Mouse (Mus musculus) midbrain, embryonic 16.5 days (tissue): ENCODE measurements around the gene Lpar1. TPM values are rescaled to one million over a fixed set of nuclear protein-coding genes. Genes with fewer than 3 reads are reported as not detected.

Source experiments
- ATAC-seq: fragments of 200-750 bp; cut with Nextera tagmentation; 2 replicates; pipeline ENCODE4 v1.8.0; 2017; ENCODE audit warnings: moderate TSS enrichment
- H3K27ac ChIP-seq: fragments of 300-500 bp; sonication (generic); 2 replicates; pipeline ENCODE4 v1.5.1; 2014; ENCODE audit warnings: mild to moderate bottlenecking, low read length, mixed read lengths
- H3K27me3 ChIP-seq: fragments of 300-500 bp; sonication (generic); 2 replicates; pipeline ENCODE4 v1.6.1; 2014; ENCODE audit warnings: low read depth, low read length, mixed read lengths; ENCODE audit not compliant: control insufficient read depth, insufficient read depth
- H3K36me3 ChIP-seq: fragments of 300-500 bp; sonication (generic); 2 replicates; pipeline ENCODE4 v1.6.1; 2014; ENCODE audit warnings: mild to moderate bottlenecking, low read length, moderate library complexity, mixed read lengths; ENCODE audit not compliant: control insufficient read depth, insufficient read depth
- H3K4me1 ChIP-seq: fragments of 300-500 bp; sonication (generic); 2 replicates; pipeline ENCODE4 v1.6.1; 2014; ENCODE audit warnings: mild to moderate bottlenecking, low read length, mixed read lengths; ENCODE audit not compliant: control insufficient read depth, insufficient read depth
- H3K4me2 ChIP-seq: fragments of 300-500 bp; sonication (generic); 2 replicates; pipeline ENCODE4 v1.6.1; 2014; ENCODE audit warnings: mild to moderate bottlenecking, low read length, mixed read lengths
- H3K4me3 ChIP-seq: fragments of 300-500 bp; sonication (generic); 2 replicates; pipeline ENCODE4 v1.5.1; 2014; ENCODE audit warnings: low read depth, mild to moderate bottlenecking, low read length, moderate library complexity, mixed read lengths
- H3K9ac ChIP-seq: fragments of 300-500 bp; sonication (generic); 2 replicates; pipeline ENCODE4 v1.6.1; 2014; ENCODE audit warnings: low read depth, low read length, mixed read lengths
- H3K9me3 ChIP-seq: fragments of 300-500 bp; sonication (generic); replicated peaks from 2 replicates; pipeline ENCODE4 v1.6.1; 2014; ENCODE audit warnings: mild to moderate bottlenecking, low read length, mixed read lengths; ENCODE audit not compliant: control insufficient read depth, poor library complexity, severe bottlenecking
- WGBS: fragments of 180-500 bp; shearing (Covaris S2); extraction: QIAGEN DNeasy Blood & Tissue Kit; methylation state at CpG from one replicate; pipeline ENCODE4 v1.1.7; 2014; 5-methylcytosine and 5-hydroxymethylcytosine counted together
- polyA plus RNA-seq: library from polyadenylated mRNA; unstranded; fragments of >200 nt; fragmentation: Nextera tagmentation; extraction: Ambion mirVana; gene quantifications from 2 replicates; pipeline ENCODE4 v1.2.1, GENCODE M21; 2015

The Lpar1 gene
- polyA plus RNA-seq, 1 experiment from 2014 or later: 23.8 TPM

DNA sequence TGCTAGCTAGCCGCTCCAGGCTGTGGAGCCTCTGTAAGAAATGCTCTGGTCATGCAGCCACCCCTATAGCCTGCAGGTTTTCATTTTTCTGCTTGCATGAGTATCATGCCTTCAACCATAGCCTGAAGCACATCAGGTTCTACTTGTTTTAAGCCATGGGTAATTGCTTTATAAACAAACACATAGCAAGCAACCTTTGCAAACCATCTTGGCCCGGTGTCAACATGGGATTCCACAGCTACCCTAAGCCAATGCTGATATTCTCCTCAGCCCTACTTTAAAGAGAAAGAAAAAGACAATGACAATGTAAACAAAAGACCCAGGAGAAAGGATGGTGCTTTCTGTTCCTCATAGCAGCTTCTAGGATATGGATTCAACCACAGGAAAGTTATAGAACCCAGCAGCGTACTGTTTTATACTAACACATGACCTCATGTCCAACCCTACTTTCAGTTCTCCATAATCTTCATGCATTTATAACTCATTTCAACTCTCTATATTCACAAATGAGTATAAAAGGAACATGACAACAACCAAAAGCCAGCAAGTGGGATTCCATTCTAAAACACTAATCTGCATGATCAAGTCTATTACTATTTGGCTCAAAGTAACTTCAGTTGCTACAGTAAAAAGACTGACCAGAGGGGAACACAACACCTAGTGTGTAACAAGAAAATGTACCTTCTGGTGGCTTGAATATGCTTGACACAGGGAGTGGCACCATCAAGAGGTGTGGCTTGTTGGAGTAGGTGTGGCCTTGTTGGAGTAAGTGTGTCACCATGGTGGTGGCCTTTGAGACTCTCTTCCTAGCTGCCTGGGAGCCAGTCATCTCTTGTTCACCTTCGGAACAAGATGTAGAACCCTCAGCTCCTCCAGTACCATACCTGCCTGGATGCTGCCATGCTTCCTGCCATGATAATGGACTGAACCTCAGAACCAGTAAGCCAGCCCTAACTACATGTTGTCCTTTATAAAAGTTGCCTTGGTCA, 46.9 kb downstream of the Lpar1 start:
- H3K36me3 ChIP-seq: no peaks in the 10 kb centered on the region
- no peaks in the 10 kb centered on the region for H3K4me1 ChIP-seq
- 95% methylated on average over 4 of the region's 4 CpGs for WGBS
- no peak for ATAC-seq
- no peak overlapping the region for H3K9ac ChIP-seq
- no peak overlapping the region for H3K4me3 ChIP-seq
- no peak overlapping the region for H3K4me2 ChIP-seq
- no peak overlapping the region for H3K27ac ChIP-seq
- no peaks in the 10 kb centered on the region for H3K27me3 ChIP-seq
- no peaks in the 10 kb centered on the region for H3K9me3 ChIP-seq

DNA sequence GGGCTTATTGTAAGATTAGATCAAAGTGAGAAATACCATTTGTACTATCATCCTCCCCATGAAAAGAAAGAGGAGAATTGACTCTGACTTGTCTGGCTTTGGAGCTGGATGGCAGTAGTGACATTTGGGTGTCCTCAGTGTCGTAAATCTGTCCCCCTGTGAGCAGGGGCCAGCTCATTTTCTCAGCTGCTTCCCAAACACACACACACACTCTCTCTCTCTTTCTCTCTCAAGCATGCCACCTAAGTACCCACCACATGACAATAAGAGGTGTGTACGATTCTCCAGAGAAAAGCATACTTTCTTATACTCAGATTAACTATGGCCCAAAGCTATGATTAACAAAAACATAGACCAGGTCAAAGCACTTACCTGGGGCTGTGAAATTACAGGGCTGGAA, 49.4 kb downstream of the Lpar1 start:
- H3K27me3 ChIP-seq: no peaks in the 10 kb centered on the region
- no peak overlapping the region for H3K4me3 ChIP-seq
- ATAC-seq: no peak
- no peaks in the 10 kb centered on the region for H3K4me1 ChIP-seq
- H3K4me2 ChIP-seq: no peak overlapping the region
- H3K27ac ChIP-seq: no peak overlapping the region
- H3K9me3 ChIP-seq: no peaks in the 10 kb centered on the region
- 78% methylated on average over 2 of the region's 2 CpGs for WGBS
- no peak overlapping the region for H3K9ac ChIP-seq
- H3K36me3 ChIP-seq: no peaks in the 10 kb centered on the region

DNA sequence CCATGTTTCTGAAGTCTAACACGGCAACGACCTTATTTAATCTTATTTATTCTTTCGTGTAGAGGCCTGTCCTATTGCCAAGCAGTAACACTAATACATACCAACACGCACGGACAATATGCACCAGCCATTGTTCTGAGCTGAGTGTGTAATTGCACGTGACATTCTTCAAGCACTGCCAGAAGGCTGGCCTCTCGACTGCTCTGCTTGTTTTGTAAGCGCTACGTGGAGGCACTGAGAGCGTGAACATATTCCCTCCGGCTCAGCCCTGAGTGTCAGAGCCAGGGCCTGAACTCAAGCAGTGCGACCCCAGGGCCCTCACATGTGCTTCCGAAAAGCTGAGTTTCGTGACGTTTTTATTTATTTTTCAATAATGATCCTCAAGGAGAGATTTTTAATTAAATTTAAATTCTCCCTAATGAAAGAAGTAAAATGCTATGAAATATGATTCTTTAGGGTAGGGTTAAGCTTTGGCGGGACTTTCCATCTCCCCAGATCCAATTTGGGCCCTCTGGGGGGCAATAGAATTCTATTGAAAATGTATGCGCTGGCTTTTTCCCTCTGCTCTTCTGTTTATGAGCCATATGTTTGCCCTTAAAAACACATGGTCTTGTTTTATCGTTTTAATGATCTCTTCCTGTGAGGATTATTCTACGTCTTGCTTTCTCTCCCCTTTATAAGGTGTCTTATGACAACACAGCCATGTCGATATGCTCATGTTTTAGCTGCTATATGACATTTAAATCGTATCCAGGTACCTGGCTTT, 52.5 kb downstream of the Lpar1 start:
- no peak overlapping the region for H3K27ac ChIP-seq
- WGBS: 57% methylated on average over 21 of the region's 21 CpGs
- no peak overlapping the region for H3K9ac ChIP-seq
- no peak overlapping the region for H3K4me3 ChIP-seq
- H3K4me1 ChIP-seq: no peaks in the 10 kb centered on the region
- H3K36me3 ChIP-seq: no peaks in the 10 kb centered on the region
- ATAC-seq: peak; percentile 58; the same call in 1 of the 2 replicates
- no peaks in the 10 kb centered on the region for H3K9me3 ChIP-seq
- H3K27me3 ChIP-seq: no peaks in the 10 kb centered on the region
- no peak overlapping the region for H3K4me2 ChIP-seq

DNA sequence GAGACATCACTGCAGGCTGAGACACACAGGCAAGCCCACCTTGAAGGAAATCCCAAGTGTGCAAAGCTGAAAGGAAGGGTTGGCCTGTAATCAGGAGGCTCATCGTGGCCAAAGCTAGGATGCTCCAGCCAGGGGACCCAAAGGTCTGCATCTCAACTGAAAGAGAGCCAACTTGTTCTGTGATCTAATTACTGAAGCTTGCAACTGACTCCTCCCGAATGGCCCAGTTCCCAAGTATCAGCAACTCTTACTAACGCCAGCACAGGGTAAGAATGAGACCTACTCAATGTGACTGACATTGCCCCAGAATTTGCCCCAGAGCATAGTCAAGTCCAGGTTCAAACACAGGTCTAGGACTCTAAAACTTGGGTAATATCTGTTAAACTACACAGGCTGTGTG, 53.9 kb downstream of the Lpar1 start:
- Histone ChIP-seq H3K27me3 (no peaks in the 10 kb centered on the region), H3K36me3 (no peaks in the 10 kb centered on the region), H3K4me3 (no peak overlapping the region), H3K4me2 (no peak overlapping the region), H3K9me3 (no peaks in the 10 kb centered on the region), H3K4me1 (no peaks in the 10 kb centered on the region), H3K9ac (no peak overlapping the region), H3K27ac (no peak overlapping the region)
- WGBS: 76% methylated on average over 3 of the region's 3 CpGs
- ATAC-seq: no peak

DNA sequence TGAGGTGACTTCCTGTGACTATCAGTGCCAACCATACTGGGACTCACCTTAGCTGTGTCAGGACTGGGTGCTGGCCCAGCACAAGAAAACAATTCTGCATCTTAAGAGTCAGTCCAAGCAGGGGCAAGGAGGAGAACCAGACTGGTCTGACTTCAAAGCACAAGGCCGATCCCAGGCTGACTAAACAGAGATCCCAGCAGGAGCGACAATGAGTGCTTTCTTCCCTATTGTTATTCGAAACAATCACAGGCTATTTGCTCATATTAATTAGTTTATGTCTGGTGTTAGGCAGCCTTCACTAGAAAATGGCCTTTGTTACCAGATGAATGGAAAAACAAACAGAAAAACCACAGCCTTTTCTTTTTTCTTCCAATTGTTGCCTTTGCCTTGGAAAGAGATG, 54.5 kb downstream of the Lpar1 start:
- Histone ChIP-seq H3K4me3 (no peak overlapping the region), H3K4me2 (no peak overlapping the region), H3K9ac (no peak overlapping the region), H3K4me1 (no peaks in the 10 kb centered on the region), H3K36me3 (no peaks in the 10 kb centered on the region), H3K27ac (no peak overlapping the region), H3K9me3 (no peaks in the 10 kb centered on the region), H3K27me3 (no peaks in the 10 kb centered on the region)
- 45% methylated on average over 3 of the region's 3 CpGs for WGBS
- no peak for ATAC-seq

DNA sequence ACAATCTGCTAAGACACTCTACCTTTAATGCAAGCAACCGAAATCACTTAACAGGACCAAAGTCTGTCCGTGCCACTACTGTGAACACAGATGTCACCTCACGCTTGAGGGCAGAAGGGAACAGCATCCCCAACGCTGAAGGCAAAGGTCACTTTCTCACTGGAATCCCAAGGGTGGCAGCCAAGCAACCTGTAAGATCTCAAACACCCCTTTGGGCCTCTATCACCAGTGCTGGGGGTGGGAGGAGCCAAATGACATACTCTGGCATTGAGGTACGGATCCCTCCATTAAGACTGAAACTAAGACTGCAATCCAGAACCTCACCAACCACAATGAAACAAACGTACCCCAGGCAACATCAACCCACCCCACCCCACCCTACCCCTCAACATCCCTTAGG, 55.0 kb downstream of the Lpar1 start:
- no peak for ATAC-seq
- Histone ChIP-seq H3K4me2 (no peak overlapping the region), H3K4me3 (no peak overlapping the region), H3K4me1 (no peaks in the 10 kb centered on the region), H3K36me3 (no peaks in the 10 kb centered on the region), H3K9ac (no peak overlapping the region), H3K27me3 (no peaks in the 10 kb centered on the region), H3K27ac (no peak overlapping the region), H3K9me3 (no peaks in the 10 kb centered on the region)
- 71% methylated on average over 6 of the region's 6 CpGs for WGBS

DNA sequence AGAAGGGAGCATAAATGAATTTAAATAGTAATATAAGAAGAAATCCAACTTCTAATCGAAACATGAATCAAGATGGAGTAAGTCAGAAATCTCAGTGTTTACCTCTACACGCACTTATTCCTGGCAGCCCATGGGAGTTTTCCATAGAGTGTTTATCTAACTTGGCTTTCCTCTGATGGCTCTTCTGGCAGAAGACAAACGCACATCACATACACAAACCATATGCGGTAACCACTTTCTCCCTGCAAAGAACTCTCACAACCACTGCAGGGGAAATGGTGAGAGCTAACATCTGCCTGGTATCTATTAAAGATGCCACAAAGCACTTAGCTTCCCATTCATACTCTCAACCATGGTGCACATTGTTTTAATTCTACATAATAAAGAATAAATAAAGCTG, 56.4 kb downstream of the Lpar1 start:
- H3K4me1 ChIP-seq: no peaks in the 10 kb centered on the region
- ATAC-seq: no peak
- H3K27ac ChIP-seq: no peak overlapping the region
- WGBS: 88% methylated on average over 4 of the region's 4 CpGs
- no peaks in the 10 kb centered on the region for H3K27me3 ChIP-seq
- H3K9ac ChIP-seq: no peak overlapping the region
- H3K36me3 ChIP-seq: no peaks in the 10 kb centered on the region
- H3K9me3 ChIP-seq: no peaks in the 10 kb centered on the region
- H3K4me3 ChIP-seq: no peak overlapping the region
- H3K4me2 ChIP-seq: no peak overlapping the region

DNA sequence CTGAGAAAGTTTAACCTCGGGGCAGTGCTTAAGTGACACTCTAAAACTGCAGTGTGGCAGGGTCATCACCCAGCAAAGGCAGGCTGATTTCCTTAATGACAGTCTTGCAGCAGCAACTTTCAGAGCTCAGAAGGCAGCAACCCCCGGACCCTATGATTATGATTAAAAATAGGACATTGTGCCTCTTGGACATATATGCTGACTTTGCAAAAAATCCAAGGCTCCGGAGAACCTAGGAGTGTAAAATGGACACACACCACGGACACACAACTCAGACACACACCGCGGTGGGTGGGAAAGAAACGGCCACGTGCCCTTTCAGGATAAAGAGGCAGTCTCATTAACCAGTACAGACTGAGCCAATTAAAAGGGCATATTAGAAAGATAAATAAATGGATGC, 57.0 kb downstream of the Lpar1 start:
- no peak for ATAC-seq
- 88% methylated on average over 8 of the region's 8 CpGs for WGBS
- H3K4me1 ChIP-seq: no peaks in the 10 kb centered on the region
- H3K4me3 ChIP-seq: no peak overlapping the region
- H3K9me3 ChIP-seq: no peaks in the 10 kb centered on the region
- H3K4me2 ChIP-seq: no peak overlapping the region
- no peak overlapping the region for H3K9ac ChIP-seq
- H3K27me3 ChIP-seq: no peaks in the 10 kb centered on the region
- H3K36me3 ChIP-seq: no peaks in the 10 kb centered on the region
- H3K27ac ChIP-seq: no peak overlapping the region

DNA sequence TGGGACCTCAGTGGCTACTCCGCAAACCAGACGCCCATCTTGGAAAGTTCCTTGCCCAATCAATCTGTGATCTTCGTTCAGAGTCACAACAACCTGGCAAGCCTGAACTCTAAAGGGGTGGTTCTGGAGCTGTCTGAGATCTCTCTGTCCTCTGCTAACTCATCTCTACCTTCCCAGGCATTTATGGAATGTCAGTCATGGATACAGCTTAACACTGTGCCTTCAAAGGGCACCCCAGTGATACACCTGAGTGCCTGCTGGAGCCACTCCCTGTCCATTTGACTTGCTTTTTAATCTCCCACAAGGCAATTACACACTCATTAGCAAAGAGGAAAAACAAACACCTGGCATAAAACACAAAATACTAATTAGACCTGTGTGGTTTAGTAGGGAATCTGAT, 62.0 kb downstream of the Lpar1 start:
- Histone ChIP-seq H3K4me2 (no peak overlapping the region), H3K4me3 (no peak overlapping the region), H3K9me3 (no peaks in the 10 kb centered on the region), H3K9ac (no peak overlapping the region), H3K36me3 (no peaks in the 10 kb centered on the region), H3K4me1 (no peaks in the 10 kb centered on the region), H3K27ac (no peak overlapping the region), H3K27me3 (no peaks in the 10 kb centered on the region)
- no peak for ATAC-seq
- 75% methylated on average over 3 of the region's 3 CpGs for WGBS
